Mouse (Mus musculus) frontal cortex, adult 2 months (tissue): ENCODE measurements around the gene Ttbk2. TPM values are rescaled to one million over a fixed set of nuclear protein-coding genes. Genes with fewer than 3 reads are reported as not detected.

Experiments
- DNase-seq, 2 experiments: peaks; one replicate each; pipeline ENCODE4 v3.0.0; 2022; ENCODE audit warnings: low spot score in 1 of 2; ENCODE audit errors: extremely low spot score in 1 of 2
- polyA plus RNA-seq: library from polyadenylated mRNA; depleted of rRNA; stranded (reverse); fragments of >200 nt; gene quantifications from 2 replicates; pipeline ENCODE4 v1.2.3, GENCODE M21; 2012; rRNA removed

Gene Ttbk2
- polyA plus RNA-seq, result 18.0 and 20.2 TPM in 2 replicates

DNA sequence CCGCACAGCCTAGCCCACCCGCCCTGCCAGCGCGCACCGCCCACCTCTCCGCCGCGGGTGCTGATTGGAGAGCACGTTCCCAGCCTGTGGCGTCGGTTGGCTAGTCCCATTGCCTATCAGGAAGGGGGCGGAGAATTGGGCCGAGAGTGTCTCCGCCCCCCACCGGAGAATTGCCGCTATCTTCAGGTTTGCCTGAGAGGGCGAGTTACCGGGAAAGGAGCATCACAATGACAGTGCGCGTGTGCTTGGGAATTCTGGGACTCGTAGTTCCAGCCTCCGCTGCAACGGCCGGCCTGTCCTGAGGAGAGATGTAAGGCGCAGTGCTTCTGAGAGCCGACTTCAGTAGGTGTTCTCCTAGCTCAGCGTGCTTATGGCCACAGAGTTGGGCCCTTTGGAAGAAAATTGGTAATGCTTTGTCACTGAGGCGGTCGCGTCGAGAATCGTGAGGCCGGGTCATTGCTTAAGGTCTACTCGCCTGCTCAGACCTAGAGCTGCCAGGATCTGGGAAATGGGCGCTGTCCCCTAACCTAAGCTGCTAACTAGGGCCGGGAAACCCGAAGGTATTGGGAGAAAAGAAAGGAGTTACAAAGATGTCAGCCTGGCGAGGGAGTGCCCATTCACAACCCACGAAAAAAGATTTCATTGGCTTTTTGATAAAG lies at the start of gene Ttbk2:
Gene Ttbk2, minus strand, starts transcription at position 181 of the 659 bp plus-strand sequence.
- peak; percentile 95 to 99 for DNase-seq

DNA sequence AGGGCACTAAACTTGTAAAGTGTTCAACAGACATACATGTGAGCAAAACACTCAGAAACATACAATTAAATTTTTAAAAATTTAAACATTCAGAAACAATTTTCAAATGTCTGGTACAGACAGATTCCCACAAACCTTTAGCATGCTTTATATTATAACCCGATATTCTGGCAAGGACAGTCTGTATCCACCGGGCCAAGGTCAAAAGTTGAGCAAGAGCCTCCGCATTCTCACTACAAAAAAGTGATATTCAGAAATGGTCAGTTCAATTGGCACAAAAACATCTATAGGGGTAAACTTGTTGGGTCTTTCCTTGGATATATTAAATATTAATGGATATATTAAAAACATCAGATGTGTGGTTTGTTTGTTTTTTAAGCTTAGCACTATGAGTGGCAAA lies 46.0 kb upstream of the Ttbk2 start:
- DNase-seq, result no peak

DNA sequence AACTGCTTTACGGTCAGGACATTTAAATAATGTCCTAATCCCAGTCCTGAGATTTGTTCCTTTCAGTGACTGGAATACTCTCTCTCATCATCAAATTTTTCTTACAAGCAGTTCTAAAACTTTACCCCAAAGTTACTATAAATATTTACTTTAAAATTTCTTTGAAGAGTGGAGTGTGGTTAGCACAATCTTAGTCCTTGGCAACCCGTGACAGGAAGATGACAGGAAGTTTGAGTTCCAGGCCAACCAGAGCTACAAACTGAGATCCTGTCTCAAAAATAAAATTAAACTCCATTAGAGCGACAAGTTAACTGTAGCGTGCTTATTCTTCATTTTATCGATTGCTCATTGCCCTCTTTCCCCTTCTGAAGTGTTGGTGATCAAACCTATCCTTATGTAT lies 37.2 kb upstream of the Ttbk2 start:
- DNase-seq, result no peak

GRCm38 (mm10) chr2:120873192-120873591 lies 22.8 kb upstream of the Ttbk2 start:
- DNase-seq, result peak in 1 of 2 experiments; percentile 31

GRCm38 (mm10) chr2:120871447-120872336 lies 21.3 kb upstream of the Ttbk2 start:
- DNase-seq, result peak in 1 of 2 experiments; percentile 51

DNA sequence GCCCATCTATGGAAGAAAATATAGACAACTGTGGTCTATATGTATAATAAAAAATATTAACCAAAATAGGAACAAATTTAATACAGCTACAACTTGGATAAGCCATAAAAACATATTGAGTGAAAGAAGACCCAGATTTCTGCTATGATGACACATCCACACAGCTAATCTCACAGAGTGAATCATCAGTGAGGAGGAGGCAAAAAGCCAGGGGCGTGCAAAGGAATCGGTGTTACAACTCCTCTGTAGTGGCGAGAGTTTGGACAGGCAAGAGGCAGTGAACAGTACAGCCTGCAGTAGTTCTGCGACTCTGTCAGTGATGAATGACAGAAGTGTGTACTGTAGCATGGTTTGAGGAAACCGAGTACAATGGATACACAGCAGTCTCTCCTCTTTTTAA lies 16.9 kb upstream of the Ttbk2 start:
- peak; percentile 29 to 80 for DNase-seq

DNA sequence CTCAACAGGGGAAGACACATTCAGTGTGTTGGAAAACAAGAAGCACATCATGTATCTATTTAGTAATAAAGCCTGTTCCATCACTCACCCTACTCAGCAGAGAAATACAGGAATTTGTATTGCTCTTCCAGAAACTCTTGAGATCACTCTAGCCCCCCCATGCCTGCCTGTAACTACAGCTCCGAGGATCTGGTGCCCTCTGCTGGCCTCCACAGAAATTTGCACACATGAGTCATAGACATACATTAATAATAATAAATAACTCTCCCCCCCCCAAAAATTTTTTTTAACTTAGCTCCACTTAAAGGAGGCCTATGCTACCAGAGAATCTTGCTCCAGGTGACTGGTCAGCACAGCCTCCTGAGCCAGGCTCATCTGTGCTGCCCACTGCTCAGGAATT lies 16.2 kb upstream of the Ttbk2 start:
- peak in 1 of 2 experiments; percentile 46 for DNase-seq

DNA sequence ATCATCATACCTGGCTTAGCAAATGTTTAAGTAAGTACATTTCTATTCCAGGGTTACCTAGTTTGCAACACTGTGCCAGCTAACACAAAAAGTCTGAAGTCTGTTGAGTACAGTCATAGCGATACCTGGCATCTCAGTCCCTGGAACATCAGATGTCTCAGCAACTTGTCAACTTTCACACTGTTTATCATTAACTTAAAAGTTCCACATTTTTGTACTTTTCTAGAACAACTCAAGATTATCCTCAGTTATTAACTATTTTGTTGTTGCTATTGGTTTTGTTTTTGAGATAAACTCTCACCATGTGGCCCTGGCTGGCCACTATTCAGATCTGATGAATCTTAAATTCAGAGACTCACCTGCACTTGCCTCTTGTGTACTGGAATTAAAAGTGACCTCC lies 13.0 kb upstream of the Ttbk2 start:
- no peak for DNase-seq

DNA sequence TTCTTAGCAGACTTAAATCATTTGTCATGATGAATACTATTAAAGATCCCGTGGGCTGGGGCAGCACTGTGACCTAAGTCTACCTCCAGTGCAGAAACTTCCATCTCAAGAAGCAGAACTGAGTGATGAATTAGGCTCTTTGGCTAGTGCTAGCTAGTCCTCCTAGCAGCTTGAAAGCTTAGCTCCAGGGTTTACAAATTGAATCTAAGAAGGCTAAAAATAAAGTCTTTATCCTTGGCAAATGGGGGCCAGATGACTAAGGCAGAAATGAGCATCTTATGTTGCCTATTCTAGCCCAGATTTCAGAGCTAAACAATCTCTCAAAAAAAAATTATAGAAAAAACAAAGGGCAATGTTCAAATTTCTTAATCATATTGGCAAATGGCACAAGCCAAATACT lies 10.3 kb upstream of the Ttbk2 start:
- DNase-seq, result no peak

DNA sequence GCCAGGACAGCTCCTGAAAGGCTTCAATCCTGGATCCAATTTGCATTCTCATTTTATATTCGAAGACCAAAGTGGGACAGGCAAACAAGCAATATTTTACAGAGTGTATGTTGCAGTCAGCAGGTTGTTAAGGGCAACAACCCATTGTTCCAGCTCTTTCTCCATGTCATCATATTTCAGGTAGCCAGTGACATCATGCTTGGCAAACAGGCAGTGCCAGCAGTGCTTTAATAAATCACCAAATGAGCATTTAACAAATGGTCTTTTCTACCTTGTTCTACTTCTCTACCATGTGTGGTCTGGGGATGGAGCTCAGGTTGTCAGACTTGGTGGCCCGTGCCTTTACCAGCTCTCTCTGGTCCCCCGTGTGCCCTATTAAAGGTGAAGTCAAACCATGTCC lies 7.7 kb upstream of the Ttbk2 start:
- DNase-seq, result no peak

- no peak for DNase-seq
Measured at GRCm38 (mm10) chr2:120853151-120853550, 2.7 kb upstream of the Ttbk2 start.

DNA sequence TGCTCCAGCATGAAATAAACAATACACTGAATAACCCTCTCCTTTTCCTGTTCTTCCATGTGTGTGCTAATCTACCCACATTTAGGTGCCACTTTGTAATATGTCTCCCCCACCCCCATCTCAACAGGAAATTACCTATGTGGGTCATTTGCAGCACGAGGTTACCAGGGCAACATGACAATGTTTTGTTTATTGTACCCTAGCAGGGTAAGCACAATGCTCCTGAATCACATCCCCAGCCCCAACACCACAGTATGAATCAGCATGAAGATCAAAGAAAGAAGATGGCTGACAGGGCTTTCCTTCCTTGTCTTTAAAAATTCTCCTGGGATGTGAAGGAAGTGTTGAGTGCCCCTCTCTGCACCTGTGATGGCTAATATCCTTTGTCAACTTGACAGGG lies 2.2 kb upstream of the Ttbk2 start:
- DNase-seq, result no peak

GRCm38 (mm10) chr2:120849449-120850423 lies 668 bp downstream of the Ttbk2 start, which contains the start of gene Cdan1:
TSS of gene Cdan1 (minus strand) at chr2:120850128.
- peak; percentile 20 to 42 for DNase-seq

GRCm38 (mm10) chr2:120845280-120845679 lies 5.1 kb downstream of the Ttbk2 start:
- no peak for DNase-seq

DNA sequence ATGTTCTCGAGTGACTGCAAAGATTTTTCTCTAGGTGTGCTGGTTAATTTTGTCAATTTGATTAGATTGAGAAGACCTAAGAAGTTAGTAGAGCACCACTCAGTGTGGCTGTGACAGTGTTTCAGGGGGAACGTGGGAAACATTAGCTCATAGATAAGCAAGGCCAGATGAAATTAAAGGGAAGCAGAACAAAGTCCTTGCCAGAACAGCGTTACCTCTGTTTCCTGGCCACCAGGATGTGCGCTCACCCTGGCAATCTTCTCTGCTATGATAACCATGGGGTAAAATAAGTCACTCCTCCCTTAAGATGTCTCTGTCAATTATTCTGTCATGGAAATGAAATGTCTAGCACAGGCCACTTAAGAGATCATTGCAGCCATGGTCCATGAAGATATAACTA lies 6.4 kb downstream of the Ttbk2 start:
- DNase-seq, result no peak

DNA sequence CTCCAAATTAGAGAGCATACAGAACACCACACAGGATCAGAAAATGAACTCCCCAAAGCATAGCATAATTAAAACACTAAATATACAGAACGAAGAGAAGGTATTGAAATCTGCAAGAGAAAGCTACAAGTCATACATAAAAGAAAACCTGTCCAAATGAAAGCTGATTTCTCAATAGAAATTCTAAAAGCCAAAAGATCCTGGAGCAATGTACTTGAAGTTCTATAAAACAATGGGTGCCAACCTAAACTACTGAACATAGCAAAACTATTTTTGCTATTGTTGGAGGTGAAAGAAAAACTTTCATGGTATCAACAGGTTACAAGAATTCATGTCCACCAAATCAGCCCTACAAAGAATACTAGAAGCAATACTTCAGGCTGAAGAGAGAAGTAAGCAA lies 9.2 kb downstream of the Ttbk2 start:
- DNase-seq, result no peak

DNA sequence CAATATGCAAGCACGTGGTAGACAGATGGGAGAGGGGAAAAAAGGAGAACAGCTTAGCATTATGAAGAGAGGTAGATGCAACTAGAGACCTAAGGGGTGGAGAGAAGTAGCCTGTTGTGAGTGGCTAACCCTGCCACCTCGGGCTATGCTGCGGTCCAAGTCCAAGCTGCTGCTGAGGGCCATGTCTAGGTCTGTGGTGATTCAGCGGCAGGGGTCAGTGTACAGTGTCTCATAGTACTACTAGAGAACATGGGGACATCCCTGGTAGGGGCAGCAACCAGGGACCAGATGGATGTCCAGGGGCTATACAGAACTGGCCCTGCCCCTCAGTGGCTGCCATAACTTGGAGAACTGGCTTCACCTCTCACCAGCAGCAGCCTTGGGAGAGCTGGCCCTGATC lies 15.2 kb downstream of the Ttbk2 start:
- DNase-seq, result no peak

GRCm38 (mm10) chr2:120826936-120827638 lies 23.3 kb downstream of the Ttbk2 start:
- DNase-seq, result no peak

- peak; percentile 46 to 63 for DNase-seq
Measured at GRCm38 (mm10) chr2:120770265-120770935, 80.0 kb downstream of the Ttbk2 start.
